Mouse (Mus musculus) hindbrain, embryonic 12.5 days (tissue): Measurements from ENCODE around the gene Gm13694. TPM values are rescaled to one million over a fixed set of nuclear protein-coding genes. Genes with fewer than 3 reads are reported as not detected.
A peak's percentile ranks its signal among the peaks of the same experiment; 100 is the strongest.
"Not testable (repeated sequence)": the region's sequence is repeated elsewhere in the genome, so short reads cannot be mapped to it uniquely, and the experiment has no call there.

ENCODE experiments used
- ATAC-seq: fragments of 200-750 bp; cut with Nextera tagmentation; 2 replicates; pipeline ENCODE4 v1.8.0; 2017; ENCODE audit warnings: moderate TSS enrichment; ENCODE audit not compliant: low FRiP score
- H3K27ac ChIP-seq: fragments of 300-500 bp; sonication (generic); 2 replicates; pipeline ENCODE4 v1.5.1; 2016; ENCODE audit warnings: mild to moderate bottlenecking
- H3K27me3 ChIP-seq: fragments of 300-500 bp; sonication (generic); 2 replicates; pipeline ENCODE4 v1.6.1; 2016; ENCODE audit warnings: mild to moderate bottlenecking
- H3K36me3 ChIP-seq: fragments of 300-500 bp; sonication (generic); 2 replicates; pipeline ENCODE4 v1.6.1; 2016; ENCODE audit warnings: mild to moderate bottlenecking
- H3K4me1 ChIP-seq: fragments of 300-500 bp; sonication (generic); 2 replicates; pipeline ENCODE4 v1.6.1; 2016
- H3K4me2 ChIP-seq: fragments of 300-500 bp; sonication (generic); replicated peaks from 2 replicates; pipeline ENCODE4 v1.6.1; 2016; ENCODE audit warnings: mild to moderate bottlenecking
- H3K4me3 ChIP-seq: fragments of 300-500 bp; sonication (generic); 2 replicates; pipeline ENCODE4 v1.5.1; 2016; ENCODE audit warnings: mild to moderate bottlenecking
- H3K9ac ChIP-seq: fragments of 300-500 bp; sonication (generic); 2 replicates; pipeline ENCODE4 v1.6.1; 2016; ENCODE audit warnings: mild to moderate bottlenecking, moderate library complexity
- H3K9me3 ChIP-seq: fragments of 300-500 bp; sonication (generic); replicated peaks from 2 replicates; pipeline ENCODE4 v1.6.1; 2016; ENCODE audit warnings: mild to moderate bottlenecking
- WGBS: fragments of 180-500 bp; shearing (Covaris S2); methylation state at CpG from one replicate; pipeline ENCODE4 v1.1.7; 2016; 5-methylcytosine and 5-hydroxymethylcytosine counted together
- polyA plus RNA-seq: library from polyadenylated mRNA; unstranded; fragments of >200 nt; fragmentation: Nextera tagmentation; extraction: Ambion mirVana; gene quantifications from 2 replicates; pipeline ENCODE4 v1.2.1, GENCODE M21; 2016

Gm13694 gene
- not detected in 2 replicates for polyA plus RNA-seq

GRCm38 (mm10) chr2:83978633-83979032 lies at the start of gene Gm13694:
Gm13694 (plus strand) TSS chr2:83978933.
- not testable (repeated sequence) for H3K4me1 ChIP-seq, H3K27me3 ChIP-seq, H3K9me3 ChIP-seq, H3K27ac ChIP-seq, H3K4me3 ChIP-seq, H3K36me3 ChIP-seq, H3K4me2 ChIP-seq, ATAC-seq, H3K9ac ChIP-seq
- WGBS: no CpG with 5 or more reads among the region's 6 CpGs

- H3K36me3 ChIP-seq: no peaks in the 10 kb centered on the region
- no peak overlapping the region for H3K4me3 ChIP-seq
- WGBS: 50% methylated on average over 2 of the region's 2 CpGs
- ATAC-seq: no peak
- no peaks in the 10 kb centered on the region for H3K27me3 ChIP-seq
- H3K9ac ChIP-seq: no peak overlapping the region
- H3K4me1 ChIP-seq: no peaks in the 10 kb centered on the region
- no peaks in the 10 kb centered on the region for H3K9me3 ChIP-seq
- no peak overlapping the region for H3K4me2 ChIP-seq
- no peak overlapping the region for H3K27ac ChIP-seq
Observed at GRCm38 (mm10) chr2:83929478-83930088, 49.1 kb upstream of the Gm13694 start.

DNA sequence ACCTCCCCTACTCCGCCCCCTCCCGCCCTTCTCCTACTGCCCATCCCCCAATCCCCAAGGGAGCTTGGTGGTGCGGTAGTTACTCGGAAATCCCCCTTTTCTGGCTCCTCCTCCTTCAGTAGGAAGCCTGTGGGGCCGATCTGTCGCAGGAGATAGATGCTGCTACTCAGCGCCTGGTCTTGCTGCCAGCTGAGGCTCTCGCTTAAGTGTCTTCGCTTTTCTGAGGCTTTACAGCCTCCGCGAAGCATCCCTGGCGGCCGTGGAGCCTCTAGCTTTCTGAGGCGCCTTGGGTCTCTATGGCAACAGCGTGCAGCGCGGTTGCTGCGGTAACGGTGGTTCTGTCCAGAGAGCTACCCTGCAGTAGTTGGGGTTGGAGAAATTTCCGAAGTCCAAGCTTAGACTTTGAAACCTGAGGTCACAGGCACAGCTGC lies 37.8 kb upstream of the Gm13694 start, which contains the start of gene Zswim2:
Zswim2 (minus strand) TSS at position 298 of the 431 bp plus-strand sequence.
- H3K9me3 ChIP-seq: no peaks in the 10 kb centered on the region; the same call in 1 of the 2 replicates
- H3K36me3 ChIP-seq: no peaks in the 10 kb centered on the region
- H3K4me3 ChIP-seq: peak within 1 kb of the TSS; percentile 26
- ATAC-seq: peak; percentile 99
- WGBS: under 1% methylated on average over 20 of the region's 20 CpGs
- H3K9ac ChIP-seq: 0 out of 2 replicates have a peak within 1 kb of the TSS, but pooled peaks have one; percentile 1
- peak within 1 kb of the TSS; percentile 53 for H3K4me2 ChIP-seq
- H3K4me1 ChIP-seq: peaks cover 8% of the 10 kb centered on the region; the same call in 1 of the 2 replicates
- peak within 1 kb of the TSS; percentile 35; the same call in 1 of the 2 replicates for H3K27ac ChIP-seq
- no peaks in the 10 kb centered on the region for H3K27me3 ChIP-seq

DNA sequence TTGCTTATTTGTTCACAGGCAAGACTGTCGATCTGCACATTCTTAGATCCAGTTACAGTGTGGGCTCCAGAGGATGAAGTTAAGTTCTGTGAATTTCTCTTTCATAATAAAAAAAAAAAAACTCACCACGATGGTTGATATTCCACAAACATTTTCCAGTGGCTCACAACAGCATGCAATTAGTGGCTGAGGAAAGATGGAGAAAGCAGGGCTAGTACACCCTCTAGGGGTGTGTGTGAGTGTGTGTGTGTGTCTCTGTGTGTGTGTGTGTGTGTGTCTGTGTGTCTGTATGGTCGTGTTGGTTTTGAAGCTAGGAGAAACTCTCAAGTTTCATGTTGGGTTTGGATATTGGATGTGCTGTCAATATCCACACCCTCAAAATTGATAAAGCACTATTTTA lies 37.4 kb upstream of the Gm13694 start:
- peak overlapping the region; percentile 53 for H3K4me2 ChIP-seq
- H3K4me1 ChIP-seq: peaks cover 8% of the 10 kb centered on the region; the same call in 1 of the 2 replicates
- no peaks in the 10 kb centered on the region; the same call in 1 of the 2 replicates for H3K9me3 ChIP-seq
- WGBS: 43% methylated on average over 3 of the region's 3 CpGs
- peak; percentile 68 for ATAC-seq
- no peaks in the 10 kb centered on the region for H3K27me3 ChIP-seq
- no peak overlapping the region for H3K9ac ChIP-seq
- H3K36me3 ChIP-seq: no peaks in the 10 kb centered on the region
- peak overlapping the region; percentile 26 for H3K4me3 ChIP-seq
- H3K27ac ChIP-seq: no peak overlapping the region

DNA sequence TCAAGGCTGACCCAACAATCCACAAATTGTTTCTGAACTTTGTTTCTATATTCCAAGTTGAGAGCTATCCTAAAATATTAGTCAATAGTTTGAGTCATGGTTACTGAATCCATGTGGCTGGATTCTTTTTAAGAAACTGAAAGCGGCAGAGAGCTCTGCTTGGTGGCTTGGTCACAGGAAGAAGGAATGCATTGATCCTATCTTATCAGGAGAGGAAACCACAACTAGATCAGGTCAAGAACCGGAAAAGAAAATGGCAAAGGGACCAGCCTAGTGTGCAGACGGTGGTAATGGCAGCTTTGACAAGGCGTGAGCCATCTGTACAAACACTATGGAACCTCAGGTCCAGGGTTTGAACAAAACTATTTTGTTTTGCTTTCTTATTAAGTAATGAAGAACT lies 36.9 kb upstream of the Gm13694 start:
- Histone ChIP-seq H3K27ac (no peak overlapping the region), H3K4me3 (no peak overlapping the region), H3K27me3 (no peaks in the 10 kb centered on the region), H3K36me3 (no peaks in the 10 kb centered on the region), H3K9me3 (no peaks in the 10 kb centered on the region; the same call in 1 of the 2 replicates), H3K4me1 (peaks cover 8% of the 10 kb centered on the region; the same call in 1 of the 2 replicates), H3K4me2 (no peak overlapping the region), H3K9ac (no peak overlapping the region)
- 72% methylated on average over 4 of the region's 4 CpGs for WGBS
- no peak for ATAC-seq

DNA sequence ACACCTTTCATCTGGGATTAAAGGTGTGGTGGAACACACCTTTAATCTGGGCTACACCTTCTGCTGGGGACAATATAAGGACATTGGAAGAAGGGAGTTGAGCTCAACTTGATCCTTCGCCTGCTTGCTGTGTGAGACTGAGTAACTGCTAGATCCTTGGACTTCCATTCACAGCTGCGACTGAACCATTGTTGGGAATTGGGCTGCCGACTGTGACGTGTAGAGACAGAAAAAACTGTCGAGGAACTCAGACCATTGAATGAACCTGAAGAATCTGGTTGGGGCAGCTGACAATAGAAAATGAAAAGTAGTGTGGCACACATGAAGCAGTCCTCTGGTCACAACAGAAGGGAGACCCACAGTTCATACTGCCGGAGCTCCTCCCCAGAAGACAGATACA lies 23.3 kb upstream of the Gm13694 start, which contains the start of gene Gm13698:
Gm13698 (plus strand) TSS at position 301 of the 400 bp plus-strand sequence.
- not testable (repeated sequence) for H3K27me3 ChIP-seq, H3K36me3 ChIP-seq, H3K4me2 ChIP-seq, H3K27ac ChIP-seq, ATAC-seq, H3K9me3 ChIP-seq, H3K4me1 ChIP-seq, H3K9ac ChIP-seq, H3K4me3 ChIP-seq
- WGBS: no CpG with 5 or more reads among the region's 6 CpGs

DNA sequence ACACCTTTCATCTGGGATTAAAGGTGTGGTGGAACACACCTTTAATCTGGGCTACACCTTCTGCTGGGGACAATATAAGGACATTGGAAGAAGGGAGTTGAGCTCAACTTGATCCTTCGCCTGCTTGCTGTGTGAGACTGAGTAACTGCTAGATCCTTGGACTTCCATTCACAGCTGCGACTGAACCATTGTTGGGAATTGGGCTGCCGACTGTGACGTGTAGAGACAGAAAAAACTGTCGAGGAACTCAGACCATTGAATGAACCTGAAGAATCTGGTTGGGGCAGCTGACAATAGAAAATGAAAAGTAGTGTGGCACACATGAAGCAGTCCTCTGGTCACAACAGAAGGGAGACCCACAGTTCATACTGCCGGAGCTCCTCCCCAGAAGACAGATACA lies 17.5 kb upstream of the Gm13694 start, which contains the start of gene Gm13693:
Gm13693 (plus strand) TSS at position 301 of the 400 bp plus-strand sequence.
- not testable (repeated sequence) for H3K27ac ChIP-seq, H3K4me3 ChIP-seq, ATAC-seq, H3K4me1 ChIP-seq, H3K9me3 ChIP-seq, H3K9ac ChIP-seq, H3K36me3 ChIP-seq, H3K27me3 ChIP-seq, H3K4me2 ChIP-seq
- WGBS: no CpG with 5 or more reads among the region's 6 CpGs

DNA sequence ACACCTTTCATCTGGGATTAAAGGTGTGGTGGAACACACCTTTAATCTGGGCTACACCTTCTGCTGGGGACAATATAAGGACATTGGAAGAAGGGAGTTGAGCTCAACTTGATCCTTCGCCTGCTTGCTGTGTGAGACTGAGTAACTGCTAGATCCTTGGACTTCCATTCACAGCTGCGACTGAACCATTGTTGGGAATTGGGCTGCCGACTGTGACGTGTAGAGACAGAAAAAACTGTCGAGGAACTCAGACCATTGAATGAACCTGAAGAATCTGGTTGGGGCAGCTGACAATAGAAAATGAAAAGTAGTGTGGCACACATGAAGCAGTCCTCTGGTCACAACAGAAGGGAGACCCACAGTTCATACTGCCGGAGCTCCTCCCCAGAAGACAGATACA lies 11.7 kb upstream of the Gm13694 start, which contains the start of gene Gm13695:
Gm13695 (plus strand) TSS at position 301 of the 400 bp plus-strand sequence.
- H3K4me3 ChIP-seq, H3K27me3 ChIP-seq, H3K9ac ChIP-seq, H3K27ac ChIP-seq, H3K4me1 ChIP-seq, H3K36me3 ChIP-seq, H3K4me2 ChIP-seq, H3K9me3 ChIP-seq, ATAC-seq: not testable (repeated sequence)
- WGBS: no CpG with 5 or more reads among the region's 6 CpGs

- not testable (repeated sequence) for H3K9me3 ChIP-seq, H3K9ac ChIP-seq, H3K27ac ChIP-seq, H3K4me2 ChIP-seq, H3K36me3 ChIP-seq, H3K4me3 ChIP-seq, ATAC-seq, H3K4me1 ChIP-seq, H3K27me3 ChIP-seq
- WGBS: no CpG with 5 or more reads among the region's 6 CpGs
Observed at GRCm38 (mm10) chr2:83972823-83973222, 5.9 kb upstream of the Gm13694 start, which contains the start of gene Gm13696. Gm13696 (plus strand) TSS chr2:83973123.

GRCm38 (mm10) chr2:83984443-83984842 lies 5.7 kb downstream of the Gm13694 start, which contains the start of gene Gm13697:
Gm13697 (plus strand) TSS chr2:83984743.
- not testable (repeated sequence) for ATAC-seq, H3K4me1 ChIP-seq, H3K9ac ChIP-seq, H3K4me2 ChIP-seq, H3K27me3 ChIP-seq, H3K27ac ChIP-seq, H3K36me3 ChIP-seq, H3K9me3 ChIP-seq, H3K4me3 ChIP-seq
- no CpG with 5 or more reads among the region's 6 CpGs for WGBS

GRCm38 (mm10) chr2:83990253-83990652 lies 11.5 kb downstream of the Gm13694 start, which contains the start of gene Gm13691:
Gm13691 (plus strand) TSS chr2:83990553.
- not testable (repeated sequence) for H3K27ac ChIP-seq, H3K27me3 ChIP-seq, H3K9ac ChIP-seq, H3K4me2 ChIP-seq, H3K4me3 ChIP-seq, H3K9me3 ChIP-seq, H3K36me3 ChIP-seq, H3K4me1 ChIP-seq, ATAC-seq
- no CpG with 5 or more reads among the region's 6 CpGs for WGBS

- not testable (repeated sequence) for H3K9me3 ChIP-seq, H3K9ac ChIP-seq, H3K27ac ChIP-seq, H3K27me3 ChIP-seq, H3K4me3 ChIP-seq, H3K36me3 ChIP-seq, H3K4me2 ChIP-seq, H3K4me1 ChIP-seq, ATAC-seq
- 64% methylated on average over 8 of the region's 9 CpGs for WGBS
Observed at GRCm38 (mm10) chr2:83993639-83994255, 15.0 kb downstream of the Gm13694 start.
